7 mouse cellular contexts compared by ENCODE assay signal in the genomic region with DNA sequence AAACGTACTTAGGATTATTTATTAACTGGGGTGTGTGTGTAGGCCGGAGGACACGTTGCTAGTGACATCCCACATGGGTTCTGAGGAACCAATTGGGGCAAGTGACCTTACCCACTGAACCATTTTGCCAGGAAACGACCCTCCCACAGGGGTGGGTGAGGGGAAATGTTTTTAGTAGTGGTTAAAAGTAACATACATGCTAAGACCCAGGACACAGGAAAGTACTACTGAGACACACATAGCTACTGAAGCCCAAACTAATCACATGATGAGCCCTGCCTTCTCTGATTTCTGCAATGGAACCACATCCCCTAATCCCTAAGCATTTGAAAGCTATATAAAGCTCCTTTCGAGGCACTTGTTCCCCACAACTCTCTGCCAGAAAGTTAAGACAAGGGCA. TPM values are rescaled to one million over a fixed set of nuclear protein-coding genes. Genes with fewer than 3 reads are reported as not detected.
DNase-seq lines count a peak whose midpoint lies in the region; ATAC-seq and TF ChIP-seq lines count a peak whose summit lies in the region.

No protein-coding gene starts in this region.

- peak overlapping the region; percentile 90 for H3K4me3 ChIP-seq in left cerebral cortex, adult 2 months
- H3K4me3 ChIP-seq in forebrain, embryonic 13.5 days: peak overlapping the region; percentile 63
- peak overlapping the region; percentile 68; the same call in 1 of the 2 replicates for H3K4me3 ChIP-seq in kidney, embryonic 14.5 days (ENCODE audit: low read length)
- peak overlapping the region; percentile 98; the same call in 1 of the 2 replicates for H3K4me3 ChIP-seq in olfactory bulb, adult 2 months (ENCODE audit: insufficient read depth, low read depth, low read length)

- H3K9ac ChIP-seq in forebrain, embryonic 13.5 days: peak overlapping the region; percentile 76
- H3K9ac ChIP-seq in kidney, embryonic 14.5 days (ENCODE audit: low read depth, low read length): no peak overlapping the region

- intact Hi-C loops in left cerebral cortex, adult 2 months (cut with DNase I): loop anchor here (2.0 to 5.0 kb wide), 2 partner anchors 78 to 192 kb away; no protein-coding TSS in a partner anchor

- ATAC-seq in forebrain, embryonic 13.5 days: no peak
- ATAC-seq in kidney, embryonic 14.5 days (ENCODE audit: low FRiP score, low TSS enrichment): no peak

- no peak for TF ChIP-seq POLR2A in olfactory bulb, adult 2 months (IDR thresholded peaks at IDR 0.05; ENCODE audit: insufficient read depth, low read depth, low read length)

- H3K4me1 ChIP-seq in forebrain, embryonic 13.5 days: peaks cover 19% of the 10 kb centered on the region
- H3K4me1 ChIP-seq in kidney, embryonic 14.5 days (ENCODE audit: control insufficient read depth, insufficient read depth, low read length): no peaks in the 10 kb centered on the region
- peaks cover 5% of the 10 kb centered on the region; the same call in 1 of the 2 replicates for H3K4me1 ChIP-seq in olfactory bulb, adult 2 months (ENCODE audit: control insufficient read depth, insufficient read depth, low read length)

- H3K27ac ChIP-seq in left cerebral cortex, adult 2 months: peak overlapping the region; percentile 87; the same call in 1 of the 2 replicates
- no peak overlapping the region for H3K27ac ChIP-seq in forebrain, embryonic 13.5 days
- no peak overlapping the region for H3K27ac ChIP-seq in kidney, embryonic 14.5 days (ENCODE audit: low read depth, low read length)
- no peak overlapping the region for H3K27ac ChIP-seq in olfactory bulb, adult 2 months (ENCODE audit: insufficient read depth, low read depth, low read length)

- WGBS in forebrain, embryonic 13.5 days: 66% methylated on average over 5 of the region's 5 CpGs
- WGBS in kidney, embryonic 14.5 days: 48% methylated on average over 5 of the region's 5 CpGs
- 59% methylated on average over 5 of the region's 5 CpGs for WGBS in olfactory bulb, adult 2 months

- DNase-seq in left cerebral cortex, adult 2 months (ENCODE audit: extremely low spot score in 1 of 2, low spot score in 2 of 2): no peak
- DNase-seq in left cerebral cortex, adult 11 months (ENCODE audit: low spot score): no peak
- DNase-seq in right cerebral cortex, postnatal 14 days: no peak
- no peak for DNase-seq in ovary, adult 18-20 months (ENCODE audit: low spot score)

- no peak for TF ChIP-seq CTCF in left cerebral cortex, adult 2 months (IDR thresholded peaks at IDR 0.05)
- no peak for TF ChIP-seq CTCF in olfactory bulb, adult 2 months (IDR thresholded peaks at IDR 0.05; ENCODE audit: insufficient read depth, low read depth, low read length)

- peak overlapping the region; percentile 85 for H3K4me2 ChIP-seq in forebrain, embryonic 13.5 days
- H3K4me2 ChIP-seq in kidney, embryonic 14.5 days (replicated peaks; ENCODE audit: low read depth, low read length): peak overlapping the region; percentile 100

- H3K36me3 ChIP-seq in forebrain, embryonic 13.5 days (ENCODE audit: poor library complexity, severe bottlenecking): no peaks in the 10 kb centered on the region
- no peaks in the 10 kb centered on the region for H3K36me3 ChIP-seq in kidney, embryonic 14.5 days (ENCODE audit: control insufficient read depth, insufficient read depth, low read length)

- H3K9me3 ChIP-seq in forebrain, embryonic 13.5 days (replicated peaks): no peaks in the 10 kb centered on the region
- H3K9me3 ChIP-seq in kidney, embryonic 14.5 days (ENCODE audit: control insufficient read depth, low read length): no peaks in the 10 kb centered on the region

- H3K27me3 ChIP-seq in forebrain, embryonic 13.5 days: peaks cover 15% of the 10 kb centered on the region
- peaks cover 17% of the 10 kb centered on the region for H3K27me3 ChIP-seq in kidney, embryonic 14.5 days (ENCODE audit: control insufficient read depth, insufficient read depth, low read length)

RNA-seq across cellular contexts. Expression of a gene that starts 1.1 kb away (rescaled TPM):
- 100 to 1,000 TPM; 164 to 172 TPM for total RNA-seq in left cerebral cortex, adult 2 months (2021)
- 15.6 and 18.8 TPM in 2 replicates for polyA plus RNA-seq in forebrain, embryonic 13.5 days (2015; fragmentation: Nextera tagmentation; extraction: Ambion mirVana)
- 10.5 and 10.8 TPM in 2 replicates for polyA plus RNA-seq in kidney, embryonic 14.5 days (2014; fragmentation: Nextera tagmentation; extraction: Ambion mirVana)
- not detected in 2 replicates for polyA plus RNA-seq in olfactory bulb, adult 2 months (2012; ENCODE audit: insufficient read depth, insufficient read length, low replicate concordance, missing spikeins)
